Comparison of ENCODE assay signal across 8 mouse cellular contexts in genomic region chr6:119543456-119543802, GRCm38 (mm10). TPM values are rescaled to one million over a fixed set of nuclear protein-coding genes. Genes with fewer than 3 reads are reported as not detected.
A peak's percentile ranks its signal among the peaks of the same experiment; 100 is the strongest.
DNase-seq lines count a peak whose midpoint lies in the region; ATAC-seq and TF ChIP-seq lines count a peak whose summit lies in the region.

No protein-coding gene starts in this region.

- peaks cover 33% of the 10 kb centered on the region for H3K27me3 ChIP-seq in heart, embryonic 12.5 days (replicated peaks)
- H3K27me3 ChIP-seq in intestine, embryonic 16.5 days (replicated peaks; ENCODE audit: control insufficient read depth, insufficient read depth, low read length), result peaks cover 15% of the 10 kb centered on the region
- H3K27me3 ChIP-seq in midbrain, embryonic 15.5 days (replicated peaks), result peaks cover 31% of the 10 kb centered on the region

- no peak for TF ChIP-seq CTCF in embryonic fibroblast, embryonic 13.5 days (IDR thresholded peaks at IDR 0.05; ENCODE audit: borderline replicate concordance, insufficient read depth, low read length)

- H3K4me2 ChIP-seq in heart, embryonic 12.5 days, result peak overlapping the region; percentile 93
- peak overlapping the region; percentile 96 for H3K4me2 ChIP-seq in intestine, embryonic 16.5 days (ENCODE audit: low read depth, low read length)
- H3K4me2 ChIP-seq in midbrain, embryonic 15.5 days, result peak overlapping the region; percentile 96

- H3K36me3 ChIP-seq in heart, embryonic 12.5 days, result no peaks in the 10 kb centered on the region
- H3K36me3 ChIP-seq in intestine, embryonic 16.5 days (ENCODE audit: control insufficient read depth, insufficient read depth, low read length), result no peaks in the 10 kb centered on the region
- no peaks in the 10 kb centered on the region for H3K36me3 ChIP-seq in midbrain, embryonic 15.5 days (replicated peaks)

- H3K4me3 ChIP-seq in heart, embryonic 12.5 days, result peak overlapping the region; percentile 70
- peak overlapping the region; percentile 31; the same call in 1 of the 2 replicates for H3K4me3 ChIP-seq in embryonic fibroblast, embryonic 13.5 days (ENCODE audit: insufficient read depth, low read length)
- H3K4me3 ChIP-seq in intestine, embryonic 16.5 days (ENCODE audit: low read length), result peak overlapping the region; percentile 73
- peak overlapping the region; percentile 74 for H3K4me3 ChIP-seq in midbrain, embryonic 15.5 days

- H3K9ac ChIP-seq in heart, embryonic 12.5 days, result peak overlapping the region; percentile 77
- peak overlapping the region; percentile 75 for H3K9ac ChIP-seq in intestine, embryonic 16.5 days (ENCODE audit: low read depth, low read length)
- peak overlapping the region; percentile 59 for H3K9ac ChIP-seq in midbrain, embryonic 15.5 days

- peak; percentile 38; the same call in 1 of the 2 replicates for ATAC-seq in heart, embryonic 12.5 days (ENCODE audit: insufficient number of reproducible peaks, low FRiP score)
- peak; percentile 21 for ATAC-seq in intestine, embryonic 16.5 days
- ATAC-seq in midbrain, embryonic 15.5 days (replicated peaks), result peak; percentile 48; the same call in 1 of the 2 replicates

- no peaks in the 10 kb centered on the region for H3K9me3 ChIP-seq in heart, embryonic 12.5 days (replicated peaks)
- H3K9me3 ChIP-seq in intestine, embryonic 16.5 days (ENCODE audit: control insufficient read depth, low read length), result no peaks in the 10 kb centered on the region
- no peaks in the 10 kb centered on the region for H3K9me3 ChIP-seq in midbrain, embryonic 15.5 days

- H3K27ac ChIP-seq in heart, embryonic 12.5 days (ENCODE audit: poor library complexity, severe bottlenecking), result no peak overlapping the region
- H3K27ac ChIP-seq in embryonic fibroblast, embryonic 13.5 days (ENCODE audit: insufficient read depth, low read length), result no peak overlapping the region
- no peak overlapping the region for H3K27ac ChIP-seq in intestine, embryonic 16.5 days (ENCODE audit: low read length)
- no peak overlapping the region for H3K27ac ChIP-seq in midbrain, embryonic 15.5 days

- no peak for TF ChIP-seq POLR2A in embryonic fibroblast, embryonic 13.5 days (IDR thresholded peaks at IDR 0.05; ENCODE audit: low read depth, low read length)

- no peaks in the 10 kb centered on the region; the same call in 1 of the 2 replicates for H3K4me1 ChIP-seq in heart, embryonic 12.5 days (replicated peaks)
- H3K4me1 ChIP-seq in embryonic fibroblast, embryonic 13.5 days (ENCODE audit: control insufficient read depth, insufficient read depth, low read length), result no peaks in the 10 kb centered on the region
- peaks cover 2% of the 10 kb centered on the region; the same call in 1 of the 2 replicates for H3K4me1 ChIP-seq in intestine, embryonic 16.5 days (ENCODE audit: control insufficient read depth, insufficient read depth, low read length)
- H3K4me1 ChIP-seq in midbrain, embryonic 15.5 days, result peaks cover 11% of the 10 kb centered on the region

- WGBS in heart, embryonic 12.5 days, result under 1% methylated on average over 30 of the region's 30 CpGs
- 2% methylated on average over 30 of the region's 30 CpGs for WGBS in intestine, embryonic 16.5 days
- WGBS in midbrain, embryonic 15.5 days, result under 1% methylated on average over 30 of the region's 30 CpGs

- no peak for DNase-seq in heart, adult 9 months (ENCODE audit: low spot score in 2 of 2)
- peak; percentile 53 for DNase-seq in ES-CJ7 (ENCODE audit: low read depth, low spot score)
- DNase-seq in right cerebral cortex, postnatal 10 days (ENCODE audit: low spot score in 2 of 2), result no peak
- DNase-seq in cerebellum, adult 8-10 months, result no peak

RNA-seq across cellular contexts. Expression of gene Wnt5b, which starts 0.7 kb away (rescaled TPM):
- polyA plus RNA-seq in heart, embryonic 12.5 days (2016; fragmentation: Nextera tagmentation; extraction: Ambion mirVana), result 8.9 and 9.2 TPM in 2 replicates
- polyA plus RNA-seq in embryonic fibroblast, embryonic 13.5 days (2011; ENCODE audit: insufficient read length, low read depth, missing spikeins), result 3.9 and 4.0 TPM in 2 replicates
- polyA plus RNA-seq in intestine, embryonic 16.5 days (2015; fragmentation: Nextera tagmentation; extraction: Ambion mirVana), result 4.0 and 4.8 TPM in 2 replicates
- 2.3 TPM in 2 replicates for polyA plus RNA-seq in midbrain, embryonic 15.5 days (2015; fragmentation: Nextera tagmentation; extraction: Ambion mirVana)
